Mouse (Mus musculus) ES-E14 (cell line): ENCODE measurements around the gene Trpc4. TPM values are rescaled to one million over a fixed set of nuclear protein-coding genes. Genes with fewer than 3 reads are reported as not detected.

Experiments
- DNase-seq: peaks from one replicate; pipeline ENCODE4 v3.0.0-alpha.2; 2013; ENCODE audit warnings: low read depth, low spot score
- H3K27ac ChIP-seq: 2 replicates; pipeline ENCODE4 v1.5.1; 2012; ENCODE audit warnings: low read depth, mild to moderate bottlenecking, low read length, moderate library complexity, mixed read lengths; ENCODE audit not compliant: poor library complexity, insufficient read depth, severe bottlenecking
- H3K36me3 ChIP-seq: 2 replicates; pipeline ENCODE4 v1.6.1; 2012; ENCODE audit warnings: mild to moderate bottlenecking, low read length, moderate library complexity, mixed read lengths; ENCODE audit not compliant: control insufficient read depth, poor library complexity, insufficient read depth, severe bottlenecking
- H3K4me1 ChIP-seq, 2 experiments: fragments of 150-350 bp in 1 of 2; sonication (generic) in 1 of 2; 2 replicates each; pipeline ENCODE4 v1.6.1; 2012; ENCODE audit warnings: low read length in 2 of 2, mild to moderate bottlenecking in 1 of 2, mixed read lengths in 1 of 2; ENCODE audit not compliant: control insufficient read depth in 2 of 2, insufficient read depth in 2 of 2, poor library complexity in 1 of 2
- H3K4me3 ChIP-seq, 2 experiments: fragments of 150-350 bp in 1 of 2; sonication (generic) in 1 of 2; 2 replicates each; pipeline ENCODE4 v1.5.1; 2012; ENCODE audit warnings: low read length in 2 of 2, low read depth in 1 of 2, mild to moderate bottlenecking in 1 of 2, mixed read lengths in 1 of 2; ENCODE audit not compliant: insufficient read depth in 1 of 2, poor library complexity in 1 of 2, severe bottlenecking in 1 of 2
- H3K9ac ChIP-seq: 2 replicates; pipeline ENCODE4 v1.6.1; 2012; ENCODE audit warnings: low read depth, mild to moderate bottlenecking, low read length, mixed read lengths; ENCODE audit not compliant: poor library complexity, insufficient read depth, severe bottlenecking
- H3K9me3 ChIP-seq: fragments of 150-350 bp; sonication (generic); 2 replicates; pipeline ENCODE4 v1.6.1; 2012; ENCODE audit warnings: low read depth, mild to moderate bottlenecking, low read length; ENCODE audit not compliant: control insufficient read depth, insufficient read depth
- CHD2 ChIP-seq: IDR thresholded peaks from 2 replicates; pipeline ENCODE4 v1.6.1; 2014; ENCODE audit warnings: mild to moderate bottlenecking, low read depth, low read length, inconsistent platforms
- HCFC1 ChIP-seq: IDR thresholded peaks from 2 replicates; pipeline ENCODE4 v1.6.1; 2012; ENCODE audit warnings: low read length, inconsistent platforms, borderline replicate concordance; ENCODE audit not compliant: insufficient read depth
- MAFK ChIP-seq: IDR thresholded peaks from 2 replicates; pipeline ENCODE4 v1.6.1; 2014; ENCODE audit warnings: mild to moderate bottlenecking, low read depth, low read length, inconsistent platforms; ENCODE audit not compliant: insufficient read depth
- ZC3H11A ChIP-seq: IDR thresholded peaks from 2 replicates; pipeline ENCODE4 v1.6.1; 2012; ENCODE audit warnings: low read depth, mild to moderate bottlenecking, inconsistent platforms, low read length, borderline replicate concordance
- ZNF384 ChIP-seq: IDR thresholded peaks from 2 replicates; pipeline ENCODE4 v1.6.1; 2012; ENCODE audit warnings: low read depth, low read length, inconsistent platforms
- in situ Hi-C, 2 experiments: fragments of 600-800 bp; cut with MboI; formaldehyde crosslinking; loops; one replicate each; pipeline ENCODE4 v1.15.1; 2025; ENCODE audit warnings: low sequenced_read_pairs in 2 of 2, inconsistent platforms in 1 of 2; ENCODE audit not compliant: unreplicated experiment in 2 of 2
- total RNA-seq: library from RNA; depleted of rRNA; stranded (reverse); fragments of 300-350 nt; gene quantifications from 2 replicates; pipeline ENCODE4 v1.2.3, GENCODE M21; 2012

The Trpc4 gene
- total RNA-seq, 1 experiment: not detected

DNA sequence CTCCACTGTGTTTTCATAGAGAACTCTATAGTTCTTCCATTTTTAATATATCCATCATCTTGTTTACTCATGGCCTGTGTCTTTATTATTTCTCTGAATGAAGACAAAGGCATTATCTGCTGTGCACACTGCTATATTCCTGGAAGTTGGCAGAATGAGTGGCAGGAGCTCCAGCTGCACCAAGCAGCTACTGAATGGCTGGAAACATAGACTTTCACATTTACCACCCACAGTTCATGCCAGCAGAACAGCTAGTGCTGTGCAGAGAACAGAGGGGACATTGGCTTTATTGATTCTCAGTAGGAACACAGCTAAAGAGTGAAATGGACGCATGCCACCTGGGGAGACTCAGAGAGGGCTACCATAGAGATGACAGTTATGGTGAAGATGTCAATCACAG lies 55.6 kb downstream of the Trpc4 start:
- in situ Hi-C loops: no loop called here
- no peak for DNase-seq
- TF ChIP-seq HCFC1 (no peak), ZC3H11A (no peak), ZNF384 (no peak), MAFK (no peak), CHD2 (no peak)

DNA sequence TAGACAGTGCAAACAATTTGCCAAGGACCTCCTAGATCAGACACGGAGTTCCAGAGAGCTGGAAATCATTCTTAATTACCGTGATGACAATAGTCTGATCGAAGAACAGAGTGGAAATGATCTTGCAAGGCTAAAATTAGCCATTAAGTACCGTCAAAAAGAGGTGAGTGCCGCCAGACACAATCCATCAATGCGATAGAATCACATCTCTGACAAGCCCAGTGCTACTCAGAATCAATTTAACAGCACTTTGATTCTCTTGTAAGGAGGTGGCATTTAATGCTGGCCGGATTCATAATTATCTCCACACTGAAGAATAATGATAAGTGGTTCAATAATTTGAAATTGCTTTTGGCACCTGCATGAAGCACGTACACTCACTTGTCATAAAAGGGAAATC lies 66.7 kb downstream of the Trpc4 start:
- Histone ChIP-seq H3K27ac (no peak overlapping the region), H3K9ac (no peak overlapping the region), H3K36me3 (no peaks in the 10 kb centered on the region), H3K9me3 (no peaks in the 10 kb centered on the region), H3K4me1 (no peaks in the 10 kb centered on the region), H3K4me3 (no peak overlapping the region)
- no peak for DNase-seq
- TF ChIP-seq HCFC1 (no peak), CHD2 (no peak), ZNF384 (no peak), ZC3H11A (no peak), MAFK (no peak)
- in situ Hi-C loops: no loop called here

More for the DNA sequence above, 55.6 kb downstream of the Trpc4 start:
- Histone ChIP-seq H3K9me3 (no peaks in the 10 kb centered on the region), H3K4me3 (no peak overlapping the region), H3K27ac (no peak overlapping the region), H3K36me3 (no peaks in the 10 kb centered on the region), H3K9ac (no peak overlapping the region), H3K4me1 (no peaks in the 10 kb centered on the region)

DNA sequence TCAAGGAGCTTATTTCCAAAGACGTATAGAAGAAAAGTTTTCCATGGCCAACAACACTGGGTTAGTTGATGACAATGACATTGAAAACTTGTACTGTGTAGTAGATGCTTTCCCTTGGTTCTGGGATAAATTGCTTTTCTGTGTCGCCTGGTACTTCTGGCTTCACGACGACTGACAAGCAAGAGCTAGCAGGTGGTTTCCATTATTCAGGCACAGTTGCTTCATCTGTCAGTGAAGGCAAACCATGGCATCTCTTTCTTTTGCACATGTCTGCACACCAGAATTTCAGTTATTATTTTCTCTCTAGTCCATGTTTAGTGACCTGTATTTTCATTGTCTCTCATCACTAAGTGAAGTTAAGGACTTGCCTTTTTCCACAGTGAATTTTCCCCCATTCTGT lies 72.6 kb downstream of the Trpc4 start:
- TF ChIP-seq ZC3H11A (no peak), HCFC1 (no peak), CHD2 (no peak), MAFK (no peak), ZNF384 (no peak)
- in situ Hi-C loops: no loop called here

DNA sequence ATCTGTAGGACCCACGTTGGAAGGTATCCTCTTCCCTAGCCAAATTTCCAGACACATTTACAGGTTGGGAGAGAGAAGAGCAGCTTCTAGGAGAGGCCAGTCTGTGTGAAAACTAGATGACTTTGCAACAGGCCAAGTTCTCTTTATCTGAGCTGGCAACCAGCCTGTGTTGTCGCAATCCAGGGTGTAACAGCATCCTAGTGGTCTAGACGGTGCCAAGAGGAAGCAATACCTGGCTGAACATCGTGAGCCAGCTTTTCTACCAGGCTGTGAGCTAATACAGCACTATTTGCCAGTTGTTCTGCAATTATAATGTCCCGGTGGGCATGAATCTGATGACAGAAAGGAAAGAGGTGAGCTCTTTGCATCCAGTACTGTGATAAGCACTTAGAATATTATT lies 83.1 kb downstream of the Trpc4 start:
- Histone ChIP-seq H3K4me1 (no peaks in the 10 kb centered on the region), H3K9me3 (no peaks in the 10 kb centered on the region), H3K36me3 (no peaks in the 10 kb centered on the region), H3K27ac (no peak overlapping the region), H3K9ac (no peak overlapping the region), H3K4me3 (no peak overlapping the region)
- no peak for DNase-seq
- TF ChIP-seq ZNF384: no peak
- in situ Hi-C loops: no loop called here

More for the DNA sequence above, 72.6 kb downstream of the Trpc4 start:
- H3K9ac ChIP-seq: no peak overlapping the region
- no peaks in the 10 kb centered on the region for H3K9me3 ChIP-seq
- no peak overlapping the region for H3K4me3 ChIP-seq
- no peaks in the 10 kb centered on the region for H3K36me3 ChIP-seq
- no peaks in the 10 kb centered on the region for H3K4me1 ChIP-seq
- no peak for DNase-seq
- H3K27ac ChIP-seq: no peak overlapping the region

DNA sequence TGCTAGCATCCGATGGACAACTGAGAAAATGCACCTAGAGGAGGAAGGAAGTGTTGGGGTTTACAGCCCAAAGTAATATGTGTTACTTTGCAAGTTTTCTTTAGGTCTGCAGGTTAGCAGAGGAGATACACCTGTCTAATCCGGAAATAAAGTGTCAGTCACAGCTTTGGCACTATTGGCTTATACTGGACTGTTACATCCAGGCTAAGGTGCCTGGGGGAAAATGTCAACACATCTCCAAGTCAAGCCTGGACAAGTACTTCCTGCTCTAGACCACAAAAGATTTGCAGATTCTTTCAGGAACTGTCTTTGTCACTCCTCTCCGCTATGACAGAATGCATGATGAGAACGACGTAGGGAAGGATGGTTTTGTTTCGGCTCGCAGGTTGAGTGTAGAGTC lies 83.6 kb downstream of the Trpc4 start:
- H3K36me3 ChIP-seq: no peaks in the 10 kb centered on the region
- no peaks in the 10 kb centered on the region for H3K9me3 ChIP-seq
- no peak for DNase-seq
- no peak overlapping the region for H3K4me3 ChIP-seq
- no peak overlapping the region for H3K9ac ChIP-seq
- in situ Hi-C loops: no loop called here
- TF ChIP-seq HCFC1 (no peak), ZNF384 (no peak), MAFK (no peak), ZC3H11A (no peak), CHD2 (no peak)
- H3K27ac ChIP-seq: no peak overlapping the region
- no peaks in the 10 kb centered on the region for H3K4me1 ChIP-seq
